Mouse (Mus musculus) thymus, adult 18-20 months (tissue): Measurements from ENCODE around the gene Alg9.

Experiments used
- DNase-seq, 2 experiments: peaks; one replicate each; pipeline ENCODE4 v3.0.0; 2022; ENCODE audit warnings: mixed read lengths in 2 of 2

Alg9 gene

DNA sequence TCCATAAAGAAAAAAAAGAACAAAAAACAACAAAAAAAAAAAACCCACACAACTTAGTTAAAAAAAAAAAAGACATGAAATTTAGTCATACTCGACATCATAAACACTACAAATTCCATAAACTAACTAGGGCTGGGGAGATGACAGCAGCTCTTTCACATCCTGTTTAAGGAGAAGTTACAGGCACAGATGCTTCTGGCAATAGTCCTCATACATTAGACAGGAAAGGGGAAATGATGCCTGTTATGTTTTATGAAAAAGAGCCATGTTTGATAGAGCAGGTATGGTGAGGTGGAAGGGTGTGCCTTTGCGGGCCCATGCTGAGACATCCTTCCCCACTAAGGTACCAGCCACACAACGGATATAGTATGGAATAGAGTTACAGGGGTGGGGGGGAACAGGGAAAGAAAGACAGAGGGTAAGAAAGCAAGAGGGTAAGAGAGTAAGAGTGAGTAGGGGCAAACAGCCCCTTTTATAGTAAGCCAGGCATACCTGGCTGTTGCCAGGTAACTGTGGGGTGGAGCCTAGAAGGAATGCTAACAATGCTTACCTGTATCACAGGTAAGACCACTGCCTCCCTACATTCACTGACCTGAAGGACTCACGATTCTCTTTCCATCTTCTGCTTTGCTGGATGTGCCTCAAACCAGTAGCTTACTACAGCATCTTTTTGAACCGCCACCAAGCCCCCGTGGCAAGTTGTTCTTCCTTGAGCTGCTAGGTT is 13.1 kb upstream of the Alg9 start:
- DNase-seq: no peak

DNA sequence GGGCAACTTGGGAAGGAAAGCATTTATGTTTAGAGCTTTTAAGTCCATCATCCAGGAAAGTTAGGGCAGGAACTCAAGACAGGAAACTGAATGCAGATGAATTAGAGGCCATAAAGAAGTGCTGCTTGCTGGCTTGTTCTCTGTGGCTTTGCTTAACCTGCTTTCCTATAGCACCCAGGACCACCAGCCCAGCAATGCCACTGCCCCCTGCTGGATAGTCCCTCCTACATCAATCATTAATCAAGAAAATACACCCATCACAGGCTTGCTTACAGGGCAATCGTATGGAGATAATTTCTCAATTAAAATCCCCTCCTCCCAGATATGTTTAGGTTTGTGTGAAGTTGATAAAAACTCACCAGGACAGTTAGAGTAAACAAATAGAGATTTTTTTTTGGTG is 11.5 kb upstream of the Alg9 start:
- no peak for DNase-seq

GRCm38 (mm10) chr9:50767531-50768106 is 7.2 kb upstream of the Alg9 start:
- DNase-seq: no peak

GRCm38 (mm10) chr9:50768107-50769002 is 6.5 kb upstream of the Alg9 start, which contains the start of gene Fdxacb1:
TSS of gene Fdxacb1 (plus strand) at chr9:50768236.
- peak; percentile 94 to 97 for DNase-seq

- DNase-seq: no peak
These were observed 4.8 kb upstream of the Alg9 start for GRCm38 (mm10) chr9:50770011-50770410.

DNA sequence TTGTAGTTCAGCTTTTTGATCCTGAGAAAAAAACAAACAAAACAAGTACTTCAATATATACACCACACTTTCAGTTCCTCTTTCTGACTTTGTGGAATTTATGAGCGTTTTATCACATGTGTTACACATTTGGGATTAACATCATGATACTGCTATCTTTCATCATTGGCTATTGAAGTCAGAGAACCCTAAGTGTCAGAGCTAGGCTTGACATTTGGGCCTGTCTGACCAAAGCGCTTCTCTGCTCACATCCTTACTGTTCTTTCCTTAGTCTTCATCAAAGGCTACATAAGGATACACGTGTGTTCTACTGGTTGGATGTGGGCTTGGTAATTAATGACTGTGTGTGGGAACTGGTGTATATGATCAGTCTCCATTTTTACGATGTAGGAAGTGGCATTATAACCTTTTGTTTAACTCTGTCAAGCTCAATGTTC is 775 bp upstream of the Alg9 start:
- DNase-seq: no peak

DNA sequence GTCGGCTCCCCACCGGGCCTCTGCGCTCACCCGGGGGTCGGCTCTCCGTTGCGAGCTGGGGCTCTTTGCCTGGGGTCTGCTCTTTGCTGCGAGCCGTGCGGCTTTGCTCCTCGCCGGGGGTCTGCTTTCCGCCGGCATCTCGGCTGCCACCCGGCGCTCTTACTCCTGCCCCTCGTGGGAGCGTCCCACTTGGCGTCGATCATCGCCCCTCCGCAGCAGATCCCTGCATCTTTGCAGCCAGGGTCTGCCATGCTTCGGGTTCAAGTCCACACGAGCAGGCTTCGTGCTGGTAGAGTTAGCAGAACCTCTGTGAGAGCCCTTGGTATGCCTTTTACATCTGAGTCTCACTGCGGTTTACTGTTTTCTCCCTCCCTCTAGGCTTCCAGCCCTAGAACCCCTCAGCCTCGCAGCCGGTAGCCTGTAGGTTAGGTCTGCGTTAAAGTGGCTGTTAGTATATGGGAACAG is 875 bp downstream of the Alg9 start:
- no peak for DNase-seq

DNA sequence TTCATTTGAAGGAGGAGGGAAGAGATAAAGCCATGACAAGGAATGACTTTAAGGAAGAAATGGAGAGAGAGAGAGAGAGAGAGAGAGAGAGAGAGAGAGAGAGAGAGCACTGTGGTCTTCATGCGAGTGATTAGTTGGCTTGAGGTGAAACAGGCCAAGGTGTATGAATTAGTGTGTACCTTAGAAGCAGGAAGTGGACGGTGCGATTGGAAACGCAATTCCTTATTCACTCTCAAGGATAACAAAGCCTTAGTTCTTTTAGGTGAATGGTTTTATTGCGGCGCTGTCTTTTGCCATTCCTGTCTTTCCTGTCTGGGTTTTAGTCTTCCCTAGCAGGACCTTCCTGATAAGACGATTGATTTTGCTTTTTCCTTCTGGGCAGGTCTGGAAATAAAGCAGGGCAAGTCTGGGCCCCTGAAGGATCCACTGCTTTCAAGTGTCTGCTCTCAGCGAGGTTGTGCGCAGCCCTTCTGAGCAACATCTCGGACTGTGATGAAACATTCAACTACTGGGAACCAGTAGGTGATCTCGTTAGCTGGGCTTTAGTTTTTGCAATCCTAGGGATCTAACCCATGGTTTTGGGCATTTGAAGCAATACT is 1.4 kb downstream of the Alg9 start:
- DNase-seq: no peak

DNA sequence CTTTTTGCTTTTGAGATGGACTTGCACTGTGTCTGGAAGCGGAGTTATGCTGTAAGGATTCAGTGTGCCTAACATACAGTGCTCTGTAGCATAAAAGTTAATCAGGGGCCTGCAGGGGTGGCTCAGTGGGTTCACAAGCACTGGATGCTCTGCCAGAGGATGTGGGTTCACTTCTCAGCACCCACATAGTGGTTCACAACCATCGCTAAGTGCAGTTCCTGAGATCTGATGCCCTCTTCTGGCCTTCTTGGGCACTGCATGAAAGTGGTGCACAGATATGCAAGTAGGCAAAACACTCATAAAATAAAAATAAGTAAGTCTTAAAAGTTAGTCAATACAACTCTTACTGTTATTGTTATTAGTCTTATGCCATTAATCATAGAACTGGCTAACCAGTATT is 7.3 kb downstream of the Alg9 start:
- DNase-seq: peak; percentile 24 to 42

GRCm38 (mm10) chr9:50795266-50795665 is 20.4 kb downstream of the Alg9 start:
- no peak for DNase-seq

DNA sequence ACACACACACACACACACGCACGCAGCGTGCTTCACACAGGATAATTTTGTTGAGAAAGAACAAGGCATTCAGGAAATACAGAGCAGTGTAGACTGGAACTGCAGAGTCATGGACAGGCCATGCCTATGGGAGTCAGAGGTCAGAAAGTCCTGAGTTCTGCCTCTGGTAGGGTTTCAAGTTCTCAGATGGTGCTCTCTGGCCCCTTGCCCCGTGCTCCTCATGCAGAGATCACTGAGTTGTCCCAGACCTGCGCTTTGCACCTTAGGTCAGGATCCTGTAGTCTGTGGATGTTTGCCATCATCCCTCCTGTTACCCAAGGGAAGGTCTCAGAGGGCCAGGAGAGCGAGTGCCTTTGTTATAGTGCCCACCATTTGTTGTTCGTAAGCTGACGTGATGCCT is 22.0 kb downstream of the Alg9 start:
- DNase-seq: no peak

- DNase-seq: no peak
These were observed 22.8 kb downstream of the Alg9 start for GRCm38 (mm10) chr9:50797641-50798040.

GRCm38 (mm10) chr9:50798368-50798767 is 23.5 kb downstream of the Alg9 start:
- no peak for DNase-seq

- DNase-seq: peak in 1 of 2 experiments; percentile 24
These were observed 26.2 kb downstream of the Alg9 start for GRCm38 (mm10) chr9:50800985-50801384.

GRCm38 (mm10) chr9:50803055-50803671 is 28.3 kb downstream of the Alg9 start:
- no peak for DNase-seq

DNA sequence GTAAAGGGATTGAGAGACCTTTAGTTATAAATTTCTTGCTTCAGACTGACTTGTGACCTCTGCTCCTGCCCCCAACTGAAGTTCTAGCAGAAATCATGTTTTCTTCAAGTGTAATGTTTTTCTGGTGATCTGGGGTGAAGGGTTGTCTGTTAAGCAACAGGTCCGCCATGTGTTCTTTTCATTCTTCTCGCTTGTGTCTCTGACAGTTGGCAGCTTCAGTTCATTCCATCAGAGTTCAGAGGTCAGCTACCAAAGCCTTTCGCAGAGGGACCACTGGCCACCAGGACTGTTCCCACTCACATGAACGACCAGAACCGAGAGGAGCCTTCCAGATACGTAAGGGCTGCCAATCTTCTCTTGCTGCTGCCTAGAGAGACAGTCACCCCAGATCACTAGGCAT is 33.7 kb downstream of the Alg9 start:
- DNase-seq: no peak

DNA sequence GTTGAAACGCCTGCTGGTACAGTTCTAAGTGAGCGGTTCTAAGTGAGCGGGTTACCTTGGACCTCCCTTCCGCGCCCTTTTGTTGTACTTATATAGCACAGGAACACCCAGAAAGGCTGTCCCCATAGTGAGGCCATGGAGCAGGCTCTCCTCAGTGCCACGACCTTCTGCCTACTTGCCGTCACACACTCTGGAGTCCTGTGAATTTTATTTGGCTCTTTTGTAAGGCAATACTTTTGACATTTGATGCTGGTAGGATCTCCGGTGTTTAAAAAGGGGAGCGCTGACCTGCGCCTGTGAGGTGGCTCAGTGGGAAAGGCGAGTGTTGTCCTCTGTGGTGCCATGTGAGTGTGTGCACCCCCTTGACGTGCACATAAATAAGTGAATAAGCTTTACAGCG is 34.3 kb downstream of the Alg9 start:
- DNase-seq: no peak

GRCm38 (mm10) chr9:50811187-50811586 is 36.4 kb downstream of the Alg9 start:
- no peak for DNase-seq

DNA sequence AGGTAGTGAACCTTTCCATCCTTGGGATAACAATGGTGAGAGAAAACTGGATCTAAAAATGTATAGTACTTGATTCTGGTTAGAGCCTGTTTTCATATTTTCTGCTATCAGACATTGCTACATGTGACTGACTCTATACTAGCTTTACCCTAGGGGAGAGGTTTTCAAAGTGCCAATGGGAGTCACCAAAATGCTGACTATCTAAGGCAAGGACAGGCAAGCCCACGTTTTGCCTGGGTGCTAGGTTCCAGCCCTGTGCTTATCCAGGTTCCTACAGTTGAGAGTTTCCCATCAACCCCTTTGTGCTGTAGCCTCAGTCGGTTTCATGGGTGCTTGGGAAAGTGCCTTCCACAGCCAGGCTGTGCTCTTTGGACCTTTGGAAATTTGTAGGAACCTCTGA is 36.9 kb downstream of the Alg9 start:
- DNase-seq: no peak

DNA sequence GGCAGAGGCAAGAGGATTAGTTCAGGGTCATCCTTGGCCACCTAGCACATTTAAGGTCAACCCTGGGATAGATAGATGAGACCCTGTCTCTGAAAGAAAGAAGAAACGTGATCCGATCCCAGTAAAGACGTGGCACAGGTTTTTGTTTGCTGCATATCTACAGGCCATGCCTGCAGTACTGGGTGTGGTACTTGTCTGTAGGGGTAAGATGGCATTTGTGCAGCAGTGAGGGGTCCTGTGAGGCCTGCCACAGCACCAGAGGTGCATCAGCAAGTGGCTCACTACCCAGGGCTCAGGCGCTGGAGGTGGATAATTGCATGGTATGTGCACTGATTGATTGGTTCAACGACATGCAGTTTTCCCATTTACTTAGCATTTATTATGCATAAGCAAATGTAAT is 39.0 kb downstream of the Alg9 start:
- no peak for DNase-seq

DNA sequence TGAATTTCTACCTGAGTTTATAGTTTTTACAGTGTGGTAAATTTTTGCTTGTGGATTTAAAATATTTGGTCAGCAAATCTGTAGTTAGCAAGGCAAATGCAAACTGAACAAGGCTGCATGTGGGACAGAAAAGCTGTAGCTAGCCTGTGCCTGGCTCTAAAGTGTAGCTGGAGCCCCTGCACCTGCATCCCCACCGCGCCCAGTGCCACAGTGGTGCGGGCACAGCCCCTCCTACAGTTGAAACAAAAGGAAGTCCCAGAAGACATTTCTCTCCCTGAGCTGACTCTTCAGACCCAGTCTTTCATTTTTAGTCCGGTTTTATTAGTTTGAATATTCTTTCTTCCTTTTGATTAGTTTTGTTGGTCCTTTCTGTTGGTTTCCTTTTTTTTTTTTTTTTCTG is 40.8 kb downstream of the Alg9 start:
- DNase-seq: peak; percentile 55 to 63

GRCm38 (mm10) chr9:50816512-50816911 is 41.7 kb downstream of the Alg9 start:
- no peak for DNase-seq

DNA sequence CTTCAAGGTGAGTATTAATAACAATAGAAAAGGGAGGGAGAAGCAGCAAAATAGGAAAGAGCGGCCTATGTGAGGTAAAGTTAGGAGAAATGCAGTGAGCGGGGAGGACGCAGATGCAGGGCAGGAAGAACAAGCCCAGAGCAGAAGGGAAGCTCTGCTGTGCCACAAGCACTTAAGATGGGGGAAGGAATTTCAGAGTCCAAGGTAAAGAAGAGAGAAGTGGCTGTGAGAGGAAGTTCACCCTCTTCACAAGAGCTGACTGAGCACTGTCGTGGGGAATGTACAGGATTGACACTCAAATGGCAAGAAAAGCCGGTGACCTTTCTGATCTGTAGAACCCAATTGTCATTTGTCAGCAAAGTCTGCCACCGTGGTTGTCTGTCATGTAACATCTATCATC is 43.2 kb downstream of the Alg9 start:
- DNase-seq: no peak
